Comparison of ENCODE assay signal across 13 mouse cellular contexts in the genomic region with DNA sequence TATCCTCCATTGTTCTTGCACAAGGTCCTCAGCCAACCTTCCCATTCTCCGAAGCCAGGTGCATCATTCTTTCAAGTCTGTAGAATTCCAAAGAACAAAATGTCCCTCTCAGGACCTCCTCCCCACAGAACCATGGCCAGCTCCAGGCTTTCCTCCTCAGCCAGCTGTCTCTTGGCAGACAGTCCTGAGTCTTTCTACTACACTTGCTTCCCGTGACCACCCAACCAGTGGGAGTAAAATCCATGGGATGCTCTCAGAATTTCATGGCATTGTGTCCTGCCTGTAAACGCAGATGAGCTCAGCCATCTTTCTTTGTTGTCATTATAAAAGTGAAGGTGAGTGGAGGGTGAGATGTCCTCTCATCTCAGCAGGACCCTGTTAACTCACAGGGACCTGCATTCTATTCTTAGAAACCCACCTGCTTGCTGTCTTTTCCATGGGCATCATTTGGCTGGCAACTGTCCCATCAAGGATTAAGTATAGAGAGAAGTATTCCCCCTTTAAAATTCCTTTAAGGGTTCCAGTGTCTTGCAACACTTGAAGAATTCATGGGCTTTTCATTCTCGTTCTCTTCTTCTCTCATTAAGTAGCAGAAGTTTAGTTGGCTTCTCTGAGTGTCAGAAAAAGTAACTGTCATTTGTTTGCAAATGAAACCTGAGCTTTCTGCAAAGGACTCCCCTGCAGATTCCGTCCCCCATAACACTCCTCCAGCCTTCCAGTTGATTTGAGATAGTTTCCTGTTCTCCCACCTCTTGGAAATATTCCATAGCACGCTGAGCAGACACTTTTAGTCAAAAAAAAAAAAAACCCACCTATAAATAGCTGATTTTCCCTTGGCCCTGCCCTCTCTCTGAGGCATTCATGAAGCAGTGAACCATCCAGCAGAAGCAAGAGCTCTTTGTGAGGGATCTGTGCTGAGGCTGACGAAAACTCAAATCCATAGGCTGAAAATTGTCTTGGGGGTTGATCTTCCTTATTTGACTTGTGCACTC.
DNase-seq lines count a peak whose midpoint lies in the region; ATAC-seq lines count a peak whose summit lies in the region.
"Had no signal": no experiment of that assay in that cellular context is flagged by ENCODE, and none has a peak within 500 bp of the region (broad histone marks: within the 10 kb centered on the region; RNA-seq: fewer than 3 reads in every experiment).

No protein-coding gene starts in this region.

- no peak for DNase-seq in frontal cortex, postnatal 25 days (ENCODE audit: low spot score in 2 of 2)
- DNase-seq in kidney, postnatal 4 days = peak; percentile 4 to 7
- no peak for DNase-seq in kidney, adult 8-10 months
- DNase-seq in Muller cell, postnatal 12 days (ENCODE audit: inconsistent ontology term) = peak; percentile 46
- DNase-seq in cerebellum, adult 9-10 months = peak; percentile 65
- DNase-seq in embryo, embryonic 11 days = no peak
- DNase-seq in adrenal gland, postnatal 14 days = no peak
- DNase-seq: adrenal gland, postnatal 10 days; kidney, adult 11 months; layer of hippocampus, postnatal 36 days; liver had no signal

- ATAC-seq in frontal cortex, adult (ENCODE audit: low TSS enrichment) = peak; percentile 51
- ATAC-seq: forebrain, embryonic 13.5 days had no signal

Comparison
In these comparisons a context has a peak if more than half of its experiments do, and no peak if none do; other contexts are left out.
1. DNase-seq: peak in kidney, postnatal 4 days (2 of 2), Muller cell, postnatal 12 days (single experiment) and cerebellum, adult 9-10 months (single experiment); none in frontal cortex, postnatal 25 days (0 of 2), kidney, adult 8-10 months (0 of 2), embryo, embryonic 11 days (single experiment) and adrenal gland, postnatal 14 days (single experiment).